Mouse (Mus musculus) forebrain, embryonic 11.5 days (tissue): ENCODE results near the gene Slc2a6. TPM values are rescaled to one million over a fixed set of nuclear protein-coding genes. Genes with fewer than 3 reads are reported as not detected.

Experiments
- ATAC-seq: fragments of 200-750 bp; cut with Nextera tagmentation; replicated peaks from 2 replicates; pipeline ENCODE4 v1.8.0; 2017; ENCODE audit warnings: moderate TSS enrichment; ENCODE audit not compliant: low FRiP score
- DNase-seq: peaks from one replicate; pipeline ENCODE4 v3.0.0-alpha.2; 2017; ENCODE audit warnings: low spot score
- H3K27ac ChIP-seq: fragments of 300-500 bp; sonication (generic); 2 replicates; pipeline ENCODE4 v1.5.1; 2014; ENCODE audit warnings: low read depth, low read length
- H3K27me3 ChIP-seq: fragments of 300-500 bp; sonication (generic); 2 replicates; pipeline ENCODE4 v1.6.1; 2014; ENCODE audit warnings: mild to moderate bottlenecking, low read length, mixed read lengths; ENCODE audit not compliant: control insufficient read depth, insufficient read depth
- H3K36me3 ChIP-seq: fragments of 300-500 bp; sonication (generic); 2 replicates; pipeline ENCODE4 v1.6.1; 2014; ENCODE audit warnings: mild to moderate bottlenecking, low read length, moderate library complexity, mixed read lengths; ENCODE audit not compliant: control insufficient read depth, insufficient read depth
- H3K4me1 ChIP-seq: fragments of 300-500 bp; sonication (generic); replicated peaks from 2 replicates; pipeline ENCODE4 v1.6.1; 2014; ENCODE audit warnings: low read length, mixed read lengths; ENCODE audit not compliant: control insufficient read depth, insufficient read depth
- H3K4me2 ChIP-seq: fragments of 300-500 bp; sonication (generic); 2 replicates; pipeline ENCODE4 v1.6.1; 2014; ENCODE audit warnings: low read depth, mild to moderate bottlenecking, low read length, moderate library complexity, mixed read lengths; ENCODE audit not compliant: severe bottlenecking
- H3K4me3 ChIP-seq: fragments of 300-500 bp; sonication (generic); 2 replicates; pipeline ENCODE4 v1.5.1; 2014; ENCODE audit warnings: low read depth, low read length
- H3K9ac ChIP-seq: fragments of 300-500 bp; sonication (generic); 2 replicates; pipeline ENCODE4 v1.6.1; 2014; ENCODE audit warnings: low read length
- H3K9me3 ChIP-seq: fragments of 300-500 bp; sonication (generic); 2 replicates; pipeline ENCODE4 v1.6.1; 2016; ENCODE audit warnings: low read length, mixed read lengths; ENCODE audit not compliant: control insufficient read depth
- WGBS: fragments of 180-500 bp; shearing (Covaris S2); extraction: QIAGEN DNeasy Blood & Tissue Kit; methylation state at CpG from one replicate; pipeline ENCODE4 v1.1.7; 2014; 5-methylcytosine and 5-hydroxymethylcytosine counted together
- polyA plus RNA-seq: library from polyadenylated mRNA; unstranded; fragments of >200 nt; fragmentation: Nextera tagmentation; extraction: Ambion mirVana; gene quantifications from 2 replicates; pipeline ENCODE4 v1.2.1, GENCODE M21; 2014

Slc2a6 gene
- polyA plus RNA-seq, 1 experiment from 2014 or later, result 1.3 TPM

- H3K27ac ChIP-seq, result peak within 1 kb of the TSS; percentile 75
- H3K4me2 ChIP-seq, result peak within 1 kb of the TSS; percentile 87
- H3K9me3 ChIP-seq, result no peaks in the 10 kb centered on the region
- H3K4me3 ChIP-seq, result peak within 1 kb of the TSS; percentile 80
- ATAC-seq, result peak; percentile 97
- H3K27me3 ChIP-seq, result no peaks in the 10 kb centered on the region
- peak; percentile 95 for DNase-seq
- peaks cover 3% of the 10 kb centered on the region; the same call in 1 of the 2 replicates for H3K36me3 ChIP-seq
- peak within 1 kb of the TSS; percentile 94 for H3K9ac ChIP-seq
- H3K4me1 ChIP-seq, result 0 out of 2 replicates have a peak, but pooled peaks cover 2% of the 10 kb centered on the region
- WGBS, result under 1% methylated on average over 42 of the region's 43 CpGs
These were observed 18.0 kb downstream of the Slc2a6 start, which contains the start of gene Cacfd1 for GRCm38 (mm10) chr2:27009714-27010244. TSS of gene Cacfd1 (plus strand) at chr2:27009926.

DNA sequence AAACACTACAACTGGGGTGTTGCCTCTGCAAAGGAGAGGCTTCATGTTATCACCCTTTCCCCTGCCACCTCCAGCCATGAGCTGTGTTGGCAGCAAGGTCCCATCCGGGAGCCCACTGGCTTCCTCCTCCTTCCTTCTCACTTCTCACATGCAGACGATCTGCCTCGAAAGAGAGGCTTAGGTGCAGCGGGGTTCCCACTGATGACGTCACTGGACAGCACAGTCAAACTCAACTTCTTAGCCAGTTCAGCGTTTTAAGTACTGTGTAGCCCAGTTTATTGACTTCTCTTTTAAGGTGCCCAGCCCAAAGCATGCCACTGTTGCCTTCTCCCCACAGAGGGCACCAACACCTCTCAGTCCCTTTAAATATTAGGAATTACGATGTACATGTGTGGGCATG lies 20.1 kb downstream of the Slc2a6 start:
- DNase-seq, result no peak

DNA sequence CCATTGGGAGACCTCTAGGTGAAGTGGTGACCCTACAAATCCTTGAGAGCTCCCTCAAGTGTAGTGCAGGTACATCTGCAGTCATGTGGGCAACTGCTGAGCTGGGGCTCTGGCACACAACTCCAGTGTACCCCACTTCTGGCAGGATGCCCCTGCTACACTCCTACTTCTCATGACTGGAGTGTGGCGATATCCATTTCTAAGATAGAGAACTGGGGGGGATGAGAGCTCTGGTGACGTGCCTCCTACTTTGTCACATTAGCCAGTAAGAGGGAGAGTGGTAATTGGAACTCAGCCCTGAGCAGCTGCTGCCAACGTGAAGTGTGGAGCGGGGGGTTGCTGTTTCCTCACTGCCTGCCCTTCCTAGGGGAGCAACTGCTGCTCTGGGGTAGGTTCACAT lies 21.5 kb downstream of the Slc2a6 start:
- H3K4me2 ChIP-seq, result no peak overlapping the region
- no peak overlapping the region for H3K27ac ChIP-seq
- no peaks in the 10 kb centered on the region for H3K27me3 ChIP-seq
- WGBS, result 74% methylated on average over 4 of the region's 4 CpGs
- no peaks in the 10 kb centered on the region for H3K9me3 ChIP-seq
- H3K4me3 ChIP-seq, result no peak overlapping the region
- H3K4me1 ChIP-seq, result 0 out of 2 replicates have a peak, but pooled peaks cover 2% of the 10 kb centered on the region
- H3K36me3 ChIP-seq, result no peaks in the 10 kb centered on the region
- ATAC-seq, result no peak
- no peak overlapping the region for H3K9ac ChIP-seq
- DNase-seq, result no peak

More for the DNA sequence above, 20.1 kb downstream of the Slc2a6 start:
- Histone ChIP-seq H3K4me3 (no peak overlapping the region), H3K36me3 (no peaks in the 10 kb centered on the region), H3K4me1 (0 out of 2 replicates have a peak, but pooled peaks cover 2% of the 10 kb centered on the region), H3K9ac (no peak overlapping the region), H3K27me3 (no peaks in the 10 kb centered on the region), H3K4me2 (no peak overlapping the region), H3K27ac (no peak overlapping the region), H3K9me3 (no peaks in the 10 kb centered on the region)
- 72% methylated on average over 7 of the region's 7 CpGs for WGBS
- no peak for ATAC-seq

- H3K27ac ChIP-seq, result no peak overlapping the region
- H3K4me3 ChIP-seq, result no peak overlapping the region
- WGBS, result 93% methylated on average over 6 of the region's 7 CpGs
These were observed 29.8 kb downstream of the Slc2a6 start for GRCm38 (mm10) chr2:26997993-26998392.

GRCm38 (mm10) chr2:26997498-26997897 lies 30.3 kb downstream of the Slc2a6 start:
- H3K27ac ChIP-seq, result no peak overlapping the region
- no peaks in the 10 kb centered on the region for H3K4me1 ChIP-seq
- no peaks in the 10 kb centered on the region for H3K27me3 ChIP-seq
- H3K4me2 ChIP-seq, result no peak overlapping the region
- H3K36me3 ChIP-seq, result no peaks in the 10 kb centered on the region
- no peak overlapping the region for H3K4me3 ChIP-seq
- no peak overlapping the region for H3K9ac ChIP-seq
- 85% methylated on average over 1 of the region's 1 CpGs for WGBS
- ATAC-seq, result no peak
- H3K9me3 ChIP-seq, result no peaks in the 10 kb centered on the region
- DNase-seq, result no peak

More at GRCm38 (mm10) chr2:26997993-26998392, 29.8 kb downstream of the Slc2a6 start:
- Histone ChIP-seq H3K9ac (no peak overlapping the region), H3K36me3 (no peaks in the 10 kb centered on the region), H3K9me3 (no peaks in the 10 kb centered on the region), H3K4me1 (no peaks in the 10 kb centered on the region), H3K27me3 (no peaks in the 10 kb centered on the region), H3K4me2 (no peak overlapping the region)
- no peak for DNase-seq
- ATAC-seq, result no peak

DNA sequence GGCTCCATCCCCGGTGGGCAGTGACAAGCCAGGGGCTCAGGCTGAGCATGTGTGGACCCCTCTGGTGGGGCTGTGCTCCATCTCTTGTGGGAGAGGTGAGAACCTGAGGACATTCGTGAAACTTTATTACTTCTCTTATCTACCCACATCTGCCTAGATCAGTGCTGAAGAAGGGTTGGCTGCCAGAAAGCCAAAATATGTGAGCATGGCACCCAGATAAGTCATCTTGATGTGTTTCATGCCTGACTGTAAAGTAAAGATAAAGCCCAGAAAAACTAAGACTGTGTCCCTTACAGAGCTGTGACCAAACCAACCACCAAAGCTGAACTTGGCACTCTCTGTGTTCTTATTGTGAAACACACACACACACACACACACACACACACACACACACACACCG lies 33.9 kb downstream of the Slc2a6 start:
- no peaks in the 10 kb centered on the region for H3K27me3 ChIP-seq
- no peaks in the 10 kb centered on the region for H3K36me3 ChIP-seq
- 79% methylated on average over 3 of the region's 3 CpGs for WGBS
- no peaks in the 10 kb centered on the region for H3K4me1 ChIP-seq
- DNase-seq (no peak), ATAC-seq (no peak)
- H3K27ac ChIP-seq, result no peak overlapping the region
- H3K4me3 ChIP-seq, result no peak overlapping the region
- H3K9me3 ChIP-seq, result no peaks in the 10 kb centered on the region
- no peak overlapping the region for H3K9ac ChIP-seq
- no peak overlapping the region for H3K4me2 ChIP-seq

GRCm38 (mm10) chr2:26984640-26985039 lies 43.2 kb downstream of the Slc2a6 start:
- no peak overlapping the region for H3K9ac ChIP-seq
- no peak overlapping the region for H3K4me2 ChIP-seq
- ATAC-seq (no peak), DNase-seq (no peak)
- no peaks in the 10 kb centered on the region for H3K27me3 ChIP-seq
- no peaks in the 10 kb centered on the region for H3K4me1 ChIP-seq
- H3K27ac ChIP-seq, result no peak overlapping the region
- H3K4me3 ChIP-seq, result no peak overlapping the region
- H3K36me3 ChIP-seq, result no peaks in the 10 kb centered on the region
- WGBS, result 92% methylated on average over 5 of the region's 5 CpGs
- no peaks in the 10 kb centered on the region for H3K9me3 ChIP-seq

DNA sequence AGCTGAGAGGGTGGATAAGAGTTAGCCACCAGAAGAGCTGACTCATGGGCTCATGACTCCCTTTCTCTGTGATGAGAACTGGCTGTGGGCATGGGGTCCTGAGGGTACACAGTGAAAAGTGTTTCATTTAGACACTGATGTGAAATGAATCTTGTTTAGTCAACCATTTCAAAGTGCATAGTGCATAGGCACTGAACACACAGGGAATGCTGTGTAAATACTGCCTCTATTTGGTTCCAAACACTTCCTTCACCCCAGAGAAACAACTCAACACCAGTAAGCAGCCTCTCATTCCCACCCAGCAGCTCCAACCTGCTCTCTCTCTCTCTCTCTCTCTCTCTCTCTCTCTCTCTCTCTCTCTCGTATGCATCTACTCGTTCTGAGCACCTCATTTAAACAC lies 43.6 kb downstream of the Slc2a6 start:
- 81% methylated on average over 2 of the region's 2 CpGs for WGBS
- no peak overlapping the region for H3K4me3 ChIP-seq
- H3K4me1 ChIP-seq, result no peaks in the 10 kb centered on the region
- H3K9me3 ChIP-seq, result no peaks in the 10 kb centered on the region
- H3K4me2 ChIP-seq, result no peak overlapping the region
- H3K27ac ChIP-seq, result no peak overlapping the region
- ATAC-seq (no peak), DNase-seq (no peak)
- H3K27me3 ChIP-seq, result no peaks in the 10 kb centered on the region
- no peak overlapping the region for H3K9ac ChIP-seq
- H3K36me3 ChIP-seq, result no peaks in the 10 kb centered on the region

DNA sequence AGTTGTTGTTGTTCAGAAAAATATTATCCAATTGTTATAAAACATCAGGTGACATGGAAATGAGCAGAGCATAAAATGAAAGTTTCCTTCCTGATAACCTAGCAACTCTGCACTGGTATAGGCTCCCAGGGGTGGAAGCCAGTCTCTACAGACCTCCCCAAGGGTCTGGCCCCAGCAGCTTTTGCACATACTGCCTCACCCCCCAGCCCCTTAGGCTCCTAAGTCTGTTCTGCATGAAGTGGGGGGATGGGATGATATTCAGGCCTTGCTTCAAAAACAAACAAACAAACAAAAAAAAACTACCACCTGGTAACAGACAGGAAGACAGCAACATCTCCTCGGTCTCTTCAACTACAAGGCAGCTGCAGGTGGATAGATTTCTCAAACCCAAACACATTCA lies 47.4 kb downstream of the Slc2a6 start:
- no peak overlapping the region for H3K4me3 ChIP-seq
- no peaks in the 10 kb centered on the region for H3K4me1 ChIP-seq
- H3K9me3 ChIP-seq, result no peaks in the 10 kb centered on the region
- no peak overlapping the region for H3K9ac ChIP-seq
- no peak overlapping the region for H3K27ac ChIP-seq
- no peaks in the 10 kb centered on the region for H3K36me3 ChIP-seq
- H3K27me3 ChIP-seq, result no peaks in the 10 kb centered on the region
- no peak overlapping the region for H3K4me2 ChIP-seq
- ATAC-seq (no peak), DNase-seq (no peak)
- WGBS, result 91% methylated on average over 1 of the region's 1 CpGs
